Mouse (Mus musculus): ENCODE data around the gene Prr22.

The Prr22 gene

DNA sequence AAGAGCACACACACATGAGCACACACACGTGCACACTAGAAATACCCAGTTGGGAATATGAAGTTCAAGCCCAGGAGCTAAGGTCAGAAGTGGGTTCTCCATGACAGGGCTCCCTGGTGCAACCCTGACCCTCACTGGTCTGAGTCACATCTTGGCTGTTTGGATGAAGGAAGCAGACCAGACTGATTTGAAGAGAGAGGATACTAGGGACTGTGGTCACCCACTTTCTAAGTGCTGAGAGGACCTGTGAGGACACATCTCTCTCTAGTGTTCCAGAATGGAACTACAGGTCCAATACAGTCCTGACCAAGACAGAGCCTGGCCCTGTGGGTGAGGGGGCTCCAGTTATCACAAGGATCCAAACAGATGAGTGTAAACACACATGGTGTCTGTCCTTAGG is 35.7 kb downstream of the Prr22 start:
- DNase-seq (ENCODE audit: low read depth, low spot score): no peak

DNA sequence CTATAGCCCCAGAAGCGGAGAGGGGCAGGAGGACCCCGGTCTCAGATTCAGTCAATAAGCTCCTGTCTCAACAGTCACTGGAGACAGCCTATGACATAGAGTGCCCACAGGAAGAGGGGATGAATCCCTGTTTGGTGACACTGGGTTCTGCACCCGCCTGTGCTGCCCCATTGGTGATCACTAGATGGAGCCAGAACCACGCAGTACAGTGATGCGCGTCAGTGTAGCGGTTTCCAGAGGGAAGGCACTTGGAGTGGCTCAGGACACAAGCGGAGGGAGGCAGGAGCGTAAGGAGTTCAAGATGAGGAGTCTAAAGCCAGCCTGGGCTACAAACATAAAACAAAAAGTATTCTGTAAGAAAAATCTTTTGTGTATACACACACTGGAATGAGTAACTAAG is 38.5 kb downstream of the Prr22 start:
- DNase-seq (ENCODE audit: low read depth, low spot score): peak; percentile 87

DNA sequence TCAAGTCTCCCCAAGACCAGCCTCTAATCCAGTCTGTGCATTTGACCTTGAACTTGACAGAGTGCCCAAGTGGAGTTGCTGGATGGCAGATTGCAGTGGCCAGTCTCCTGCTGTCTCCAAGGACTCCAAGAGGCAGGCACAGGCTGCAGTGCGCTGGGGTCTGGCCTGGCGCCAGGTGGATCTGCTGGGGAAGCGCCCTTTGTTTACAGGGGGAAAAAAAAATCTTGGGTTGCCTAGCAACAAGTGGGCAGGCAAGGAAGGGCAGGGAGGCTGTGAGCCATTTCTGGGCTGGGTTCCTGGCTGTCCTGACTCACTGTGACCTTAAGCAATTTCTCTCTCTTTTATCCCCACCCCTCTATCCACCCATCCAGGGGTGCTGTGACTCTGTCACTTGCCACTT is 40.2 kb downstream of the Prr22 start:
- DNase-seq (ENCODE audit: low read depth, low spot score): peak; percentile 76

DNA sequence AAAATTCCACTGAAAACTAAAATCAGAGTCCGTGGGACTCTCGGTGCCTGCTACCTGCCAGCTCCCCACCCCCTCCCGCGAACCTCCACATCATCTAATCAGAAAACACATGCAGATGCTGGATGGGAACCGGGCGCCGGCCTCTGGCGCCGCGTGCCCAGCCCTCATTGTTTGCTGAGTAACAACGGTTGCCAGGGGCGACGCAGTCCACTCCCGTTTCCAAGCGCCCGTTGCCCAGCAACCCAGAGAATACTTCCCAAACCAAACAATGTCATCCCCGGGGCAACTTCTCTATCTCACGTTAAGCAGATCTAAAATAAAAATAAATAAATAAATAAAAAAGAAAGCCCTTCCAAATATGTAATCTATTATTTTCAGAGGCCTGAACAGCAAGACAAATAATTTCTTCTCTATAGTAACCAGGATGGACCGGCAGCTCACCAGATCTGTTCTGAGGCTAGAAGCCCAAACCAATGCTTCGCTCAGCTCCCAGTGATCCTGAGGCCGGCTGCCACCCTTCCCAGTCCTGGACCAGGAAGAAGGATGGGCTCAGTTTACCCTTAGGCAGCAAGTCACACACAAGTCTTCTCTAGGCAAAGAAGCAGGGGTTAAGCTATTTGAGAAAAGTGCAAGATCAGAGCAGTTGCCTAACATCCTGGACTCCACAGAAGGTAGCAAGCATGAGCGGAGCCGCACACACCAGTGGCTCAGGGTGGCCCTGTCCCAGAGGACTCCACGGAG is 44.4 kb downstream of the Prr22 start:
- DNase-seq (ENCODE audit: low read depth, low spot score): peak; percentile 87

DNA sequence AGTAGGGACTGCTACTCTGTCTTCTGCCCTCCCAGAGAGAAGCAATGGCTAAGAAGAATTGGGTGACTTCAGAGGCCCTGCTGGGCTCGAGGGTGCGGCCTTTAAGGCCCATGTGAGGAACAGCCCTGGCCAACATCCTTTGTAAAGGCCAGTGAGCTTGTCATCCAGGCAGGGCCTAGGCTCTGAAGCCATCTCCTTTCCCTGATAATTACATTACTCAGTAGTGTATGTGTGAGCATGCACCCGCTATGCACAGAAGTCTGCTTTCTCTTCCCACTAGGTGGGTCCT is 45.0 kb downstream of the Prr22 start:
- DNase-seq (ENCODE audit: low read depth, low spot score): no peak

DNA sequence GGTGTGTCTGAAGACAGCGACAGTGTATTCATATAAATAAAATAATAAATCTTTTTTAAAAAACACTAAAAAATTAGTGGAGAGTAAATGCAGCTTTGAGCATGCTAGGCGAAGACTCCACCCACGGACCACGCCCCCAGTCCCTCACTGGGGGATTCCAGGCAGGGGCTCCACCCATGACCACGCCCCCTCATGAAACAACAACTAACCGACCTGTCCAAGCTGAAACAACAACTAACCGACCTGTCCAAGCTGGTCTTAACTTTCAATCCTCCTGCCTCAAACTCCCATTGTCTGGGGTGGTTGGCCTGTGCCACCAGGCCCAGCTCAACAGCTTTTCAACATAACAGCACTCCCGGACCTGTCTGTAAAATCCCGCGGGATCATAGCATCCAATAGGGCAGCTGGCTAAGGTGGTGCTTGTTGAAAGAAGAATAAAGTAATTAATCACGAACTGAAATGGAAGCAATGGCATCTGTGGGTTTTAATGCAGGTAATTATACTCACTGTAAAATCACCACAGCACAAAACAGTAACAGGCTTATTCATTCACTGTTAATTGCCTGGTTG is 48.1 kb downstream of the Prr22 start:
- no peak for DNase-seq (ENCODE audit: low read depth, low spot score)

DNA sequence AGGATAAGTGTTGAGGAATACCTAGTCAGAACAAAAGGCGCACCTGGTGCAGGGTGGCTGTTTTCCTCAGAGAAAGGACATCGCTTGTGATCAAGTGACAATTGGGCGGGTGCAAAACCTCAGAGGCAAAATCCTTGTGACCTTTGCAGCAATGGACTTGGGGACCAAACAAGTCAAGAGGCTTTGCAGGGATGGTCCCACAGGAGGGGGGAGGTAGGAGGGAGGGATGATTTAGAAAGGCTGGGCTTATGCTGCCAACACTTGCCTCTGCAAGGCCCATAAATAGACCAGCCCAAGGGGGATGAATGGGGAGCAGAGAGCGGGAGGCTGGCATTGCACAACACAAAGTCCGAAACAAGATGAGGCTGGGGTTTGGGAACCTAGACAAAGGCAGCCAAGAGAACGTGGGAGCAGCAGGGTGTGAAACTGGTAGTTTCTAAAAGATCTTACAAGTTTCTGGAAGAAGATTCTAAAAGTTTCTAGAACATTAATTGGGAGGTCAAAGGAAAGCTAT is 49.0 kb downstream of the Prr22 start:
- DNase-seq (ENCODE audit: low read depth, low spot score): no peak

DNA sequence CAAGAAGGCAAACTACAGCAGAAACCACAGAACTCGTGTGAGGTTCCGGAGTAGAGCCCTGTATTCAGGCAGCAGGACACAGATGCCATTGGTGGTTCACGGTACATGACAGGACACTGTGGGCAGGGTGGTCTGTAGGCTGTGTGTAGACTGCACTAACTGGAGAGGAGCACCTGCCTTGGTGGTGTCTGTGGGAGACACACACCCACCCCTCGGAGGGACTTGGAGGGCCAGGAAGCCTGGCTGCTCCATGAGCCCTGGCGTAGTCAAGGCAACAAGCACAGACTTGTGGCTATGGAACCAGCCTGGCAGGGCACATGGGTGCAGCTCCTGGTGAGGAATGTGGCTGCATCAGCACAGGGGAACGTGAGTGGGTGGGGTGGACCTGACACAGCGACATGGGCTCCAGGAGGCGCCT is 49.7 kb downstream of the Prr22 start:
- DNase-seq (ENCODE audit: low read depth, low spot score): peak; percentile 63

Data from brain, adult 2 months (tissue).